Mouse (Mus musculus) neutrophil, adult 83 days (primary cell): ENCODE results near the gene Gm49340. TPM values are rescaled to one million over a fixed set of nuclear protein-coding genes. Genes with fewer than 3 reads are reported as not detected.

ENCODE experiments used
- total RNA-seq, 2 experiments: library from RNA; stranded (reverse); gene quantifications; one replicate each; pipeline ENCODE4 v1.2.4; 2023

The Gm49340 gene
- total RNA-seq, result not detected

DNA sequence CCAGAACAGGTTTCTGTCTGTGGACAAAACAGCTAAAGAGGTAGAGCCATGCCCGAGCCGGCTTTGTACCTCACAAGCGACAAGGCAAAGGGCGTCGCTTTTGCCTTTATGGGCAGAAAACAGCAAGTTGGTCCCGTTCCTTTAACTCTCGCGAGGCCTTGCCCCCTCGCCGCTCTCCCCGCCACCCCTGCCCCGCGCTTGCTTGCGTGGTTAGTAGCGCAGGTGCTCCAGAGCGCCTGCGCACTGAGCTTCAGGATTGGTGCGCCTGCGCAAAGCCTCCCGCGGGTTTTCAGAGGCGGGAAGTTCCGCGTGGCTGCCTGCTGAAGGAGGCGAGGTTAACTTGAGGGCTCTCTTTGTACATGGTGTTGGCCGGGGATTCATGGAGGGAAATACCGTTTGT lies at the start of gene Gm49340, which contains the start of the genes Aspa and Spata22:
Gm49340 (plus strand) TSS at position 300 of the 400 bp plus-strand sequence.
Aspa (minus strand) TSS at position 155 of the 400 bp plus-strand sequence.
Spata22 (plus strand) TSS at position 300 of the 400 bp plus-strand sequence.

DNA sequence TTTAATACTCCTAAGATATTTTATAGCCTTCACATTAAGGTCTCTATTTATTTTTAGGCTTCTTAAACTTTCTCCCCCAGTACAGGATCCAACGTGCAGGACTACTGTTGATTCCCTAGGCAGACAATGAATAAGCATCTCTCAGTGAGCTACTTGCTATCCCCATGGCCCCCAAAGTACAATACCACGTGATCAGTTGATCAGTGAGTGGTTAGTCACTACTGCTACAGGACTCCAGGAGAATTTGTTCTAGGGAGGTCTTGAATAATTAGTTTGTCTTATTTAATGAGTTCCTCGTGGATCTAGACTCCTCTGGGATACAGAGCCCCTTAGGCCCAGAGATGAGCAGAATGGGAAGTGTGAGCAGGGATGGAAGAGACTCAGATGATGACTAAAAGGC lies 20.9 kb downstream of the Gm49340 start, which contains the start of gene Olfr20:
Olfr20 (plus strand) TSS at position 301 of the 400 bp plus-strand sequence.

DNA sequence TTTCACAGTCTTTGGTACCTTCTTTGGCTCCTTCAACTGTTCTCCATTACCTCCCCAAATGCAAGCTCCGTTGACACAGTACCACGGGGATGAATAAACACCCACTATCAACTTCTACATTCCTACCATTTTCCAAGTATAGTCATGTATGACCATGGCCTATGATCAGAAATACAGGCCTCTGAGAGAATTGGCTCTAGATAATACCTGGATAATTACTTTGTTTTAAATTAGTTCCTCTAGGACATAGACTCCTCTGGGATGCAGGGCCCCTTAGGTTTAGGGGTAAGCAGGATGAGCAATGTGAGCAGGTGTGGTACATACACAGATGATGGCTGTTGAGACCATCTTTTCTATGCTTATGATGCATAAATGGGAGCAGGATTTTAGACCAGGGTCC lies 41.4 kb downstream of the Gm49340 start, which contains the start of gene Olfr376:
Olfr376 (plus strand) TSS at position 301 of the 400 bp plus-strand sequence.

DNA sequence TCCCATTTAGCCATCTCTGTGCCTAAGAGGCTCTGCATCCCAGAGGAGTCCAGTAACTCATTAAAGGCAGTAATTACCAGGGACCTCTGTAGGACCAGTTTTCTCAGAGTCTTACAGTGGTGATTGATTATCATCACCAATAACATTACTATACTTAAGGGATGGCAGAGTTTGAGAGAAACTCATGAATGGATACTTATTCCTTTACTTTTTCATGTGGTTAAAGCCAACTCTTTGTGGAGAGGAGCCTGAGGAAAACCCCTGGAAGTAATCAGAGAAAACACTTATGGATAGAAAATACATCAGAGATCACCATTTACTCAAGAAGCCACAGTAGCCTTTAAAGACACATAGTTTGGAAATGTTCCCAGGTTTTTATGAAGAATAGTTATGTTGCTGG lies 70.0 kb downstream of the Gm49340 start, which contains the start of gene Olfr1:
Olfr1 (minus strand) TSS at position 101 of the 400 bp plus-strand sequence.

Other genes with a start within 250 kb of the Gm49340 start
- not detected for gene Itgae, start 239.2 kb upstream of the Gm49340 start, total RNA-seq
- 10 to 100 TPM; 10.8 to 11.5 TPM for gene Haspin, start 191.4 kb upstream of the Gm49340 start, total RNA-seq
- gene P2rx5, start 169.3 kb upstream of the Gm49340 start, total RNA-seq, result not detected
- gene Emc6, start 152.7 kb upstream of the Gm49340 start, total RNA-seq, result 10 to 100 TPM; 18.8 to 20.9 TPM
- 10 to 100 TPM; 13.7 to 17.6 TPM for gene Tax1bp3, start 152.7 kb upstream of the Gm49340 start, total RNA-seq
- gene Ctns, start 130.7 kb upstream of the Gm49340 start, total RNA-seq, result 10 to 100 TPM; 17.5 to 18.2 TPM
- 1 to 10 TPM; 1.3 to 1.8 TPM for gene Shpk, start 130.3 kb upstream of the Gm49340 start, total RNA-seq
- gene Trpv1, start 95.4 kb upstream of the Gm49340 start, total RNA-seq, result not detected
- not detected for gene Trpv3, start 62.4 kb upstream of the Gm49340 start, total RNA-seq
- not detected for gene Aspa, start 145 bp upstream of the Gm49340 start, total RNA-seq
- not detected for gene Spata22, start within 50 bp of the Gm49340 start, total RNA-seq
- gene Olfr20, start 21.0 kb downstream of the Gm49340 start, total RNA-seq, result not detected
- gene Olfr376, start 41.5 kb downstream of the Gm49340 start, total RNA-seq, result not detected
- gene Olfr1, start 69.9 kb downstream of the Gm49340 start, total RNA-seq, result not detected
- gene Olfr378, start 98.7 kb downstream of the Gm49340 start, total RNA-seq, result not detected
- not detected for gene Olfr380, start 127.8 kb downstream of the Gm49340 start, total RNA-seq
- gene Olfr381, start 161.9 kb downstream of the Gm49340 start, total RNA-seq, result not detected
- not detected for gene Olfr382, start 187.5 kb downstream of the Gm49340 start, total RNA-seq